Mouse (Mus musculus) hindbrain, postnatal 0 days (tissue): ENCODE measurements around the gene Lrmda. TPM values are rescaled to one million over a fixed set of nuclear protein-coding genes. Genes with fewer than 3 reads are reported as not detected.

ENCODE experiments used
- ATAC-seq: fragments of 200-750 bp; cut with Nextera tagmentation; 2 replicates; pipeline ENCODE4 v1.8.0; 2017; ENCODE audit warnings: mild to moderate bottlenecking, moderate TSS enrichment, moderate library complexity
- DNase-seq: peaks from one replicate; pipeline ENCODE4 v3.0.0-alpha.2; 2015; ENCODE audit warnings: low spot score
- H3K27ac ChIP-seq: fragments of 300-500 bp; sonication (generic); 2 replicates; pipeline ENCODE4 v1.5.1; 2014; ENCODE audit warnings: mild to moderate bottlenecking
- H3K27me3 ChIP-seq: fragments of 300-500 bp; sonication (generic); 2 replicates; pipeline ENCODE4 v1.6.1; 2014; ENCODE audit warnings: low read length, mixed read lengths; ENCODE audit not compliant: insufficient read depth
- H3K36me3 ChIP-seq: fragments of 300-500 bp; sonication (generic); 2 replicates; pipeline ENCODE4 v1.6.1; 2014; ENCODE audit warnings: low read length, mixed read lengths; ENCODE audit not compliant: insufficient read depth
- H3K4me1 ChIP-seq: fragments of 300-500 bp; sonication (generic); 2 replicates; pipeline ENCODE4 v1.6.1; 2014; ENCODE audit warnings: antibody characterized with exemption, low read length, mixed read lengths; ENCODE audit not compliant: insufficient read depth
- H3K4me2 ChIP-seq: fragments of 300-500 bp; sonication (generic); 2 replicates; pipeline ENCODE4 v1.6.1; 2014; ENCODE audit warnings: low read depth, mild to moderate bottlenecking, low read length, moderate library complexity, mixed read lengths
- H3K4me3 ChIP-seq: fragments of 300-500 bp; sonication (generic); 2 replicates; pipeline ENCODE4 v1.5.1; 2014; ENCODE audit warnings: low read length
- H3K9ac ChIP-seq: fragments of 300-500 bp; sonication (generic); replicated peaks from 2 replicates; pipeline ENCODE4 v1.6.1; 2014; ENCODE audit warnings: mild to moderate bottlenecking, low read length, moderate library complexity, mixed read lengths
- H3K9me3 ChIP-seq: fragments of 300-500 bp; sonication (generic); 2 replicates; pipeline ENCODE4 v1.6.1; 2016; ENCODE audit warnings: low read length, mixed read lengths
- CTCF ChIP-seq: IDR thresholded peaks from 2 replicates; pipeline ENCODE4 v1.5.1; 2016; ENCODE audit warnings: antibody characterized with exemption, control low read depth, low read depth
- WGBS: fragments of 180-500 bp; shearing (Covaris S2); extraction: QIAGEN DNeasy Blood & Tissue Kit; methylation state at CpG from one replicate; pipeline ENCODE4 v1.1.7; 2014; 5-methylcytosine and 5-hydroxymethylcytosine counted together
- polyA plus RNA-seq: library from polyadenylated mRNA; unstranded; fragments of >200 nt; fragmentation: Nextera tagmentation; extraction: Ambion mirVana; gene quantifications from 2 replicates; pipeline ENCODE4 v1.2.1, GENCODE M21; 2015
- total RNA-seq: library from RNA; depleted of rRNA; stranded (reverse); fragments of >200 nt; gene quantifications from 2 replicates; pipeline ENCODE4 v1.2.3, GENCODE M21; 2014

The Lrmda gene
- total and polyA plus RNA-seq, 2 experiments from 2014 or later, result 0.21 to 0.53 TPM

- Histone ChIP-seq H3K4me3 (no peak overlapping the region), H3K9me3 (no peaks in the 10 kb centered on the region), H3K27ac (no peak overlapping the region), H3K4me2 (no peak overlapping the region), H3K36me3 (no peaks in the 10 kb centered on the region), H3K4me1 (no peaks in the 10 kb centered on the region), H3K9ac (no peak overlapping the region), H3K27me3 (no peaks in the 10 kb centered on the region)
- ATAC-seq, result no peak
- no peak for DNase-seq
- no peak for TF ChIP-seq CTCF
- WGBS, result 93% methylated on average over 1 of the region's 1 CpGs
Observed at GRCm38 (mm10) chr14:22719968-22720367, 700.5 kb downstream of the Lrmda start.

GRCm38 (mm10) chr14:22721845-22722244 is 702.3 kb downstream of the Lrmda start:
- no peak for TF ChIP-seq CTCF
- H3K4me3 ChIP-seq, result no peak overlapping the region
- no peaks in the 10 kb centered on the region for H3K9me3 ChIP-seq
- WGBS, result 40% methylated on average over 5 of the region's 5 CpGs
- H3K27me3 ChIP-seq, result no peaks in the 10 kb centered on the region
- DNase-seq (no peak), ATAC-seq (no peak)
- H3K9ac ChIP-seq, result no peak overlapping the region
- H3K4me2 ChIP-seq, result no peak overlapping the region
- H3K36me3 ChIP-seq, result no peaks in the 10 kb centered on the region
- H3K27ac ChIP-seq, result no peak overlapping the region
- no peaks in the 10 kb centered on the region for H3K4me1 ChIP-seq

- Histone ChIP-seq H3K9ac (no peak overlapping the region), H3K4me3 (no peak overlapping the region), H3K27me3 (no peaks in the 10 kb centered on the region), H3K9me3 (no peaks in the 10 kb centered on the region), H3K36me3 (no peaks in the 10 kb centered on the region), H3K27ac (no peak overlapping the region), H3K4me2 (no peak overlapping the region), H3K4me1 (no peaks in the 10 kb centered on the region)
- WGBS, result 91% methylated on average over 2 of the region's 2 CpGs
- no peak for DNase-seq
- TF ChIP-seq CTCF, result no peak
- ATAC-seq, result no peak
Observed at GRCm38 (mm10) chr14:22727548-22727947, 708.0 kb downstream of the Lrmda start.

GRCm38 (mm10) chr14:22728611-22729223 is 709.2 kb downstream of the Lrmda start:
- TF ChIP-seq CTCF, result no peak
- no peak for ATAC-seq

GRCm38 (mm10) chr14:22738603-22739002 is 719.1 kb downstream of the Lrmda start:
- H3K9ac ChIP-seq, result no peak overlapping the region
- H3K27ac ChIP-seq, result no peak overlapping the region
- no peaks in the 10 kb centered on the region for H3K4me1 ChIP-seq
- no peak for TF ChIP-seq CTCF
- no peak overlapping the region for H3K4me2 ChIP-seq
- DNase-seq, result peak; percentile 17
- H3K36me3 ChIP-seq, result no peaks in the 10 kb centered on the region
- WGBS, result 55% methylated on average over 11 of the region's 11 CpGs
- no peak for ATAC-seq
- H3K4me3 ChIP-seq, result no peak overlapping the region
- H3K27me3 ChIP-seq, result no peaks in the 10 kb centered on the region
- H3K9me3 ChIP-seq, result no peaks in the 10 kb centered on the region

More at GRCm38 (mm10) chr14:22728611-22729223, 709.2 kb downstream of the Lrmda start:
- Histone ChIP-seq H3K27me3 (no peaks in the 10 kb centered on the region), H3K4me3 (no peak overlapping the region), H3K27ac (no peak overlapping the region), H3K9me3 (no peaks in the 10 kb centered on the region), H3K36me3 (no peaks in the 10 kb centered on the region), H3K4me1 (no peaks in the 10 kb centered on the region), H3K9ac (no peak overlapping the region), H3K4me2 (no peak overlapping the region)
- 76% methylated on average over 8 of the region's 8 CpGs for WGBS
- no peak for DNase-seq

GRCm38 (mm10) chr14:22742527-22742926 is 723.0 kb downstream of the Lrmda start:
- Histone ChIP-seq H3K36me3 (no peaks in the 10 kb centered on the region), H3K9me3 (no peaks in the 10 kb centered on the region), H3K27me3 (no peaks in the 10 kb centered on the region), H3K4me1 (no peaks in the 10 kb centered on the region), H3K9ac (no peak overlapping the region), H3K4me2 (no peak overlapping the region), H3K27ac (no peak overlapping the region), H3K4me3 (no peak overlapping the region)
- DNase-seq (no peak), ATAC-seq (no peak)
- TF ChIP-seq CTCF, result no peak

- no peak for TF ChIP-seq CTCF
- H3K4me3 ChIP-seq, result no peak overlapping the region
- H3K9ac ChIP-seq, result no peak overlapping the region
- H3K27me3 ChIP-seq, result no peaks in the 10 kb centered on the region
- no peak overlapping the region for H3K4me2 ChIP-seq
- H3K36me3 ChIP-seq, result no peaks in the 10 kb centered on the region
- no peaks in the 10 kb centered on the region for H3K9me3 ChIP-seq
- no peaks in the 10 kb centered on the region for H3K4me1 ChIP-seq
- no peak overlapping the region for H3K27ac ChIP-seq
- 85% methylated on average over 4 of the region's 4 CpGs for WGBS
- DNase-seq (no peak), ATAC-seq (no peak)
Observed at GRCm38 (mm10) chr14:22743264-22743663, 723.8 kb downstream of the Lrmda start.
